Mouse (Mus musculus): ENCODE data around the gene Gm11214.

GRCm38 (mm10) chr4:63683056-63683455 is 19.9 kb upstream of the Gm11214 start:
- TF ChIP-seq CTCF (IDR thresholded peaks at IDR 0.05) (no peak), EP300 (IDR thresholded peaks at IDR 0.05) (no peak)

All from lung, postnatal 0 days (tissue).